Mouse (Mus musculus) right cerebral cortex, adult 2 months (tissue): ENCODE measurements around the gene Hes3.

Experiments used
- DNase-seq, 2 experiments: peaks; one replicate each; pipeline ENCODE4 v3.0.0; 2021 to 2022; ENCODE audit warnings: low spot score in 2 of 2

Hes3 gene

GRCm38 (mm10) chr4:152291562-152291961 is at the start of gene Hes3:
TSS of gene Hes3 (minus strand) at chr4:152291662.
- no peak for DNase-seq

GRCm38 (mm10) chr4:152340584-152341284 is 49.3 kb upstream of the Hes3 start:
- DNase-seq, result no peak

DNA sequence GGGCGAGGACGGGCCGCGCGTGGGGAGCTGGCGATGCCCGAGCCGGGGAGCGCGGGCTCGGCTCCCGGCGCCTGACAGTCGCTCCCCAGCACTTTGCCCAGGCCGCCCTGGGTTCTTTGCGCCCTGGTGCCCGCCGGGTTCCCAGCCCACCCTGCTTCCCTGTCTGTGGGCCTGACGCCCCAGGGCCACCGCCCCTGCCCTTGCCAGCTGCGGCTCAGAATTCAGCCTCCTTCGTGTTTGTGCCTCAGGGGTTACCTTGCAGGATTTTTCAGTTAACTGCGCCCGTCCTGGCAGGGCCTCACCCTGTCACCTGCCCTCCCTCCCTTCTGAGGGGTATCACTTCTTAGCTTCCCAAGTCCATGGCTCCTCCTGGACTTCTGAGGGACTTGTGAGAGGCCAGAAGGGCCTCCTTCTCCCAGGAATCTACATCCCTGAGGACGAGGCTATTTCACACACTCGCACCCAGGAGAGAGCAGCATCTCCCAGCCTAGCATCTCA is 47.9 kb upstream of the Hes3 start:
- no peak for DNase-seq

- DNase-seq, result peak; percentile 74 to 76
Measured at GRCm38 (mm10) chr4:152338419-152339292, 47.2 kb upstream of the Hes3 start, which contains the start of gene Chd5. TSS of gene Chd5 (plus strand) at chr4:152338651.

DNA sequence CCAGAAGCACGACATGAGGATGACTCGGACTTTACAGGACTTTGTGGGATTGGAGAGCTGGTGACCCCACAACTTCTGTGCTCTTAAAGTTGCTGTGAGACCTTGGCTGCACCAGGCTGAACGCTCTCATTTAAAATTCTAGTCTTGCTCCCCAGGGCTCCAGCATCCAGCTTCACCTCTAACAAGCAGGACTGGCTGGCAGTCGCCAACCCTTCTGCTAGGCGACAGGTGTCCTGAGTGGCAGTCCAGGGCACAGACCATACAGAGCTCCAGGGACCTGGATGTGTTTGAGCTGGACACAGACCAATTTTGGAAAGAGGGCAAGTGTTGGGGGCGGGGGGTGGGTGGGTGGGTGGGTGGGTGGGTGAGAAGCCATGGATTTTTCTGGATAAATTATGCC is 46.3 kb upstream of the Hes3 start:
- DNase-seq, result no peak

GRCm38 (mm10) chr4:152333587-152333986 is 42.1 kb upstream of the Hes3 start:
- DNase-seq, result no peak

DNA sequence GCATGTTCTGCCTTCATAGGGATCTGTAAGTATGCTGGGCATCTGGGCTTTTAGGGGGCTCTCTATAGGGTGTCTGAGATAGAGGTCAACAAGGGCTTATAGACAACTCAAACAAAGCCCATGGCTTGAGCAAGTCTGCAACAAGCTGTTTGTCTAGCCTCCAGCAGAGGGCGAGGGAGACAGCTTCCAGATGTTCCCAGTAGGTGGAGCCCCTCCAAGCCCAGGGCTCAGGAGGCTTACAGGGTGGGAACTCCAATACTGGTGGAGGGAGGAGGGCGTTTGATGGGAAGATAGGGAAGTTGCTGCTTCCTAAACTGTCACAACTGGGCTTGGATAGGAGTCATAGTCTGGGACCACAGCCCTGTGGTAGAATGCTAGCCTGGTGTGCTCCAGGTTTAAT is 41.5 kb upstream of the Hes3 start:
- DNase-seq, result peak in 1 of 2 experiments; percentile 81

DNA sequence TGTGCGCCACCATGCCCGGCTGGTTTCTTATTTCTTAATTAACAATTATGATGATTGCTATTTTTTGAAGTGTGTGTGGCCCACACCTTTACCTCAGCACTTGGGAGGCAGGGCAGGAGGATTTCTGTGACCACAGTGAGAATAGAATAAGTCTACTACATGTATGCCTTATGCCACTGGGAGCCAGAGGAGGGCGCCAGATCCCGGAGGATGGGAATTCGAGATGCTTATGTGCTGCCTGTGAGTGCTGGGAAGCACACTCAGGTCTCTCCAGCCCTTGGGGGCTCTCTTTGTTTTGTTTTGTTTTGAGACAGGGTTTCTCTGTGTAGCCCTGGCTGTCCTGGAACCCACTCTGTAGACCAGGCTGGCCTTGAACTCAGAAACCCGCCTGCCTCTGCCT is 37.2 kb upstream of the Hes3 start:
- DNase-seq, result no peak

- no peak for DNase-seq
Measured at GRCm38 (mm10) chr4:152326543-152326942, 35.1 kb upstream of the Hes3 start.

- DNase-seq, result peak; percentile 96
Measured at GRCm38 (mm10) chr4:152325574-152326411, 34.3 kb upstream of the Hes3 start, which contains the start of gene Rpl22. TSS of gene Rpl22 (plus strand) at chr4:152325742.

GRCm38 (mm10) chr4:152324641-152325562 is 33.4 kb upstream of the Hes3 start:
- no peak for DNase-seq

DNA sequence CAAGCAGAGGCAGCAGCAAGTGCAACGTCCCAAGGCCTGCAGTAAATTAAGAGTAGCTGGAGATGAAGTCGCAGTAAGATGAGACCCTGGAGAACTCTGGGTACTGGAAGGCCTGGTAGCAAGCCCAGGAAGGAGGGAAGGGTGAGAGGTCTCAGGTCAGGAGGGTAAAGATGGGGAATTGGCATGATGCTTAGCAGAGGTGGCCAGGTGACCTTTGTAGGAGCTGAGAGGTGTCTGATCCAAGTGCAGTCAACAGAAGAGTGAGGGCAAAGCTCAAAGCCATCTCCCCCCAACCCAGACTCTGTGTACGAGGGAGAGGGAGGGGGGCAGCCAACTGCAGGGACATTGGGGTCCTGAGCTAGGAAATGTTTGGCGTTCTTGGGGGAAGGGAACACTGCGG is 30.0 kb upstream of the Hes3 start:
- DNase-seq, result no peak

DNA sequence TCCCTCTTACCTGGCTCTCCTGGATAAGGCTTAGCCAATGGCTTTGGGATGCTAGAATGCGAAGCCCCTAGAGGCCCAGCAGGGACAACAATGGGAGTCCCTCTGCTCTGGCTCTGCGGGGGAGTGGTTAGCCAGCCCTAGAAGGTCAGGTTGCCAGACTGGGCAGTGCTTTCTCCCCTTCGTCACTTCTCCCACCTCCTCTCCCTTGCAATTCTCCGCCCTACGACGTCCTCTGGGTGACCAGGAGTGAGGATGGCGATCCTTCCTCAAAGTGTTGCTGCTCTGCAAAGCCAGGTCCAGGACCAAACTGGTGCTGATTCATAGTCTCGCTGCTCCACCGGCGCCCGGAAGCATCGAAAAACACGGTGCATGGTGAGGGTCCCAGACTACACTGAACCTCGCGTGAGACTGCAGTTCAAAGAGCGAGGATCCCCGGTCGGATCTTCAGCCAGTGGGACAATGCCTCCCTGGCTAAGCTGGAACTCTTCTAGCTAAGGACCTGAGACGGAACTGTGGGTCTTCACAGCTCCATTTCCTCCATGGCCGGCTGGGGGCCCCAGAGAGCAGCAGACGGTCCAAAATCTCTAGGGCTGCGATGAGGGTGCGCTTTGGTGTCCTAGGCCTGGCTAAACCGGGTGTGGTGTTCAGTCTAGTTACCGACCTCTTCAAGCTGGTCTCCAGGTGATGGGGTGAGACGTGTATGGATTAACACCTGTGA is 27.2 kb upstream of the Hes3 start, which contains the start of gene Rnf207:
Rnf207 (minus strand) TSS at position 477 of the 718 bp plus-strand sequence.
- peak; percentile 57 to 68 for DNase-seq

GRCm38 (mm10) chr4:152317631-152318033 is 26.2 kb upstream of the Hes3 start:
- DNase-seq, result no peak

DNA sequence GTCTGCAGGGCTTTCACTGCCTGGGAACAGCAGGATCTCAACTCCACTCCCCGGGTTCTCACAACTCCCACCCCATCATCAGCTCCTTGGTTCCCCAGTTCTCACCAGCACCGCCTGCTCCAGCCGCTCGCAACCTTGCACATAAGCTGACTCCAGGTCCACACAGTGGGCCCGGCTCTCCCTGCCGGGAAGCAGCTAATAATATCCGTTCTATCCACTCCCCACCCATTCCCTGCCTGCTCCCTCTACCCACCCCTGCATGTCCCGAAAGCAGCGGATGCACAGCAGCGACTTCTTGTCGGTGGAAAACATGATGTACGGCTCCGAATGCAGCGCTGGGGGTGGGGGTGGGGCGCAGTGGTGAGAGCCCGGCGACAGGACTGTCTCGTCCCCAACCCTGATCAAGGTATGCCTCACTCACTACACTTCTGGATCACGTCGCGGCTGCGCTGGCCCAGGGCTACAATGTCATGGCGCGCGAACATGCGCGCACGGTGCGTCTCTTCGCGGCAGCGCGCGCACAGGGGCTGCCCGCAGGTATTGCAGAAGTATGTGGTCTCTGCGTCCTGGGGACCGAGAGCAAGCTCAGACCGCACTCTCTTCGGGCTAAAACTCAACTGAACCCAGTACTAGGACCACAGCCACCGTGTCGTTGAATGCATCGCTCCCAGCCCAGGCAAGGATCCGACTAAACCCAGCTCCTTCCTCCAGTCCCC is 24.2 kb upstream of the Hes3 start:
- DNase-seq, result peak; percentile 41 to 50

DNA sequence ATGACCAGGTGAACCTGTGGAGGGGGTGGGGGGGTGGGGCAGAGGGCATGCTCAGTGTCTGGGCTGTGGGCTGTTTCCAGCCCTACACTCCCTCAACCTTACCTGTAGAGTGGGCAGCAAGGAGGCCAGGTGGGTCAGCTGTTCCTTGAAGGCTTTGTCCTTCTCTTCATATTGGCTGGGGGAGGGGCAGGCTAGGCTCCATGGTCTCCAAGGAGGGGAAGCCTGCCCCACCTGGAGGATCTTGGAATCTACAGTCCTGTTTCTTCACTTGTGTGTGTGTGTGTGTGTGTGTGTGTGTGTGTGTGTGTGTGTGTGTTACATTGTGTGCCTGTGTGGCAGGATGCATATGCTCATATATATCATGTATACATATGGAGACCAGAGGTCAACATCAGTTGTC is 22.5 kb upstream of the Hes3 start:
- no peak for DNase-seq

- DNase-seq, result peak; percentile 47
Measured at GRCm38 (mm10) chr4:152313211-152313632, 21.8 kb upstream of the Hes3 start.

DNA sequence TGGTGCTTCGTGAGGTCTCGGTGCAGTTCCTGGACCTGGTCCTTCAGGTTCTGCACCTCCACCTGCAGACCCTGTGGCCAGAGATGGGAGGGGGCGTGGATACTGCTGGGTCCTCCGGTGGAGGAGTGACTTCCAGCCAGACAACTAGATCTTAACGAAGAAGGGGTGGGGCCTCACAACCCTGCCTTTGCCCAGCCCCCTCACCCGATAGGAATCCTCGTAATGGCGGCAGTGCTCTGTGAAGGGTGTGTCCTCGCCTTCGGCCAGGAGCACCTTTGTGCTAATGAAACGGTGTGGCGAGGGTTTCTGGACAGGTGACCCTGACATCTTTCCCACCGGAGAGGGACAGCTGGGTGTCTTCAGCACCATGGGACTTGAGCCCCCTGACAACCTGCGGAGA is 20.7 kb upstream of the Hes3 start:
- no peak for DNase-seq

GRCm38 (mm10) chr4:152307542-152307941 is 16.1 kb upstream of the Hes3 start:
- DNase-seq, result no peak
